Mouse (Mus musculus): ENCODE data around the gene Nfic. TPM values are rescaled to one million over a fixed set of nuclear protein-coding genes. Genes with fewer than 3 reads are reported as not detected.

The Nfic gene
- polyA plus RNA-seq, 1 experiment = 31.8 TPM

DNA sequence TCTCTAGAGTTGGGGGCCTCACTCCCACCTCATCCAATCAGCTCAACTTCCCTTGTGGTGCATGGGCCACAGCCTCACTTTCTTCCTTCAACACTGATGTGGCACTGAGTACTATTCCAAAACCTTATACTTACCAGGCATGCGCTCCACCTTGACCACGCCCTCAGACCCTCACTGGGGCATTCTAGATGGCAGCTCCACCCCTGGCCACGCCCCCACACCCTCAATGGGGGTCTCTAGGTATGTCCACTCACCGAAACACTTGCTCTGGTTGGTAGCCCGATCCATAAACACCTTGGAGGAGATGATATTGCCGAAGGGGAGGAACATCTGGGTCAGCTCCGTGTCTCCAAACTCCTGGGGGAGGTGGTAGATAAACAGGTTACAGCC lies 7.0 kb upstream of the Nfic start:
- TF ChIP-seq POLR2A (IDR thresholded peaks at IDR 0.05; ENCODE audit: borderline replicate concordance, low read depth, low read length) = no peak
- TF ChIP-seq CTCF (IDR thresholded peaks at IDR 0.05; ENCODE audit: low read depth, low read length) = no peak
- Histone ChIP-seq H3K4me3 (ENCODE audit: insufficient read depth, low read length) (no peak overlapping the region), H3K27ac (ENCODE audit: insufficient read depth, low read depth, low read length) (no peak overlapping the region), H3K4me1 (ENCODE audit: control insufficient read depth, insufficient read depth, low read length) (0 out of 2 replicates have a peak, but pooled peaks cover 3% of the 10 kb centered on the region)

DNA sequence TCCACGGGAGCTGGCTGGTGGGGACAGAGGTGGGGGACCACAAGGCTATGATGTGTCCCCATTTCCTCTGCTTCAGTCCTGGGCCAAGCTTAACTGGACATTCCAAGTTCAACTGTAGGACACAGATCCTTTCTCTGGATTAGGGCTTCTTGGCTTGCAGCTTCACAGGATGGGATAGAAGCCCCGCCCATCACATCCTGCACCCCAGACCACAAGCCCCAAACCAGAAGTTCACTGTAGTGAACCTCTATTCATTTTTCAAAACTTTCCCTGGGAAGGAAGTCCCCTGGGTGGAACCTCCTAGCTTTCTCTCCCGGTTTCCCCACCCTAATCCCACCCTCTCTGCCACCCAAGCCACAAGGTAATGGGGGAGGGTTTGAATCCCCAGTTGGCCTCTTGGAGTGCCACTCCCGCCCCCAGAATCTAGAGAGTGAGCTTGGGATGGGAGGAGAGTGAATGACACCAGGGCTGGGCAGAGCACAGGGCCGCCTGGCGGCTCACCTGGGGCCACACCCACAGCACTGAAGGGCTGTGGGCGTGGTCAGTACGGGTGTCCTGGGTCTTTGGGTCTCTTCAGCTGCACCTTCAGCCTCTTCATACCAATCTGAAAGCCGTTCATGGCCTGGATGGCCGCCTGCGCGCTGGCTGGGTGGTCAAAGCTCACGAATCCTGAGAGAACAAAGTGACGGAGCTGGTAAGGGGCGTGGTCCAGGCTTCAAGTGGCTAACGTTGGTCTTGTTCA lies 6.4 kb upstream of the Nfic start:
- 0 out of 2 replicates have a peak, but pooled peaks cover 3% of the 10 kb centered on the region for H3K4me1 ChIP-seq (ENCODE audit: control insufficient read depth, insufficient read depth, low read length)
- no peak for TF ChIP-seq POLR2A (IDR thresholded peaks at IDR 0.05; ENCODE audit: borderline replicate concordance, low read depth, low read length)
- no peak for TF ChIP-seq CTCF (IDR thresholded peaks at IDR 0.05; ENCODE audit: low read depth, low read length)
- no peak overlapping the region for H3K4me3 ChIP-seq (ENCODE audit: insufficient read depth, low read length)

DNA sequence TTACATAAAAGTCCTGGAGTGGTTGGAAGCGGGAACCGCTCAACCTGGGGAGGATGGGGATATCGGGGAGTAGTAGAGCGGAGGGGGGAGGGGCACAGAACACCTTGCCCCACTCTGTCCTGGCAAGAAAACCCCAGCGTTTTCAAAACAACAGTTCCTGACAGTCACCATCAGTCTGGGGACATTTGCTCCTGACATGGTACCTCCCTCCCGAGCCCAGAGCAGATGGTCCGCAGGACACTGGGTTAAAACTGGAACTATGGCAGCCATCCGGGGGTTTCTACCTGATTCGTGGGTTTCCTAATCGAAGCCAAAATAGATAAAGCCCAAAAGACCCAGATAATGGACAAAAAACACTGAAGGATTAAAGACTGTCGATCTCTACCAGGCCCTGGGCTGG lies 5.5 kb upstream of the Nfic start:
- Histone ChIP-seq H3K27ac (ENCODE audit: insufficient read depth, low read depth, low read length) (no peak overlapping the region), H3K4me1 (ENCODE audit: control insufficient read depth, insufficient read depth, low read length) (0 out of 2 replicates have a peak, but pooled peaks cover 3% of the 10 kb centered on the region), H3K4me3 (ENCODE audit: insufficient read depth, low read length) (no peak overlapping the region)
- TF ChIP-seq POLR2A (IDR thresholded peaks at IDR 0.05; ENCODE audit: borderline replicate concordance, low read depth, low read length) (no peak), CTCF (IDR thresholded peaks at IDR 0.05; ENCODE audit: low read depth, low read length) (no peak)

More for the DNA sequence above, 6.4 kb upstream of the Nfic start:
- H3K27ac ChIP-seq (ENCODE audit: insufficient read depth, low read depth, low read length) = no peak overlapping the region

DNA sequence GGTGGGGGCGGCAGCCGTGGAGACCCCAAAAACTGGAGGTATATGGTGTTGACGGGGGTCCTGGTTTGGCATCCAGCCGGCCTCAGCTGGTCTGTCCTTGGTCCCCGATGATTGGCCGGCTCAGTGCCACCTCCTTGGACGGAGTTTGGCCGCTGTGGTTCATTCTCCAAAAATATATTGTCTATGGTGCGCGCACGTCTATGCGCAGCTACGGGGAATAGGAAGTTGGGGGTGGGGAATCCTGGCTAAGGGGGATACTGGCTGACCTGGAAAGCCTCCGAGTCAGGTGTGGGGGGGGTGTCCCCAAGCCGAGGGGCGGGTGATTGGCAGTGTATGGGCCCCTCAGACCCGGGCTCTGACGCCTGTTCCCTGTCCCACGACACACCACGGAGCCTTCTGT lies 5.0 kb upstream of the Nfic start:
- Histone ChIP-seq H3K27ac (ENCODE audit: insufficient read depth, low read depth, low read length) (no peak overlapping the region), H3K4me3 (ENCODE audit: insufficient read depth, low read length) (no peak overlapping the region), H3K4me1 (ENCODE audit: control insufficient read depth, insufficient read depth, low read length) (0 out of 2 replicates have a peak, but pooled peaks cover 3% of the 10 kb centered on the region)
- no peak for TF ChIP-seq POLR2A (IDR thresholded peaks at IDR 0.05; ENCODE audit: borderline replicate concordance, low read depth, low read length)
- TF ChIP-seq CTCF (IDR thresholded peaks at IDR 0.05; ENCODE audit: low read depth, low read length) = no peak

DNA sequence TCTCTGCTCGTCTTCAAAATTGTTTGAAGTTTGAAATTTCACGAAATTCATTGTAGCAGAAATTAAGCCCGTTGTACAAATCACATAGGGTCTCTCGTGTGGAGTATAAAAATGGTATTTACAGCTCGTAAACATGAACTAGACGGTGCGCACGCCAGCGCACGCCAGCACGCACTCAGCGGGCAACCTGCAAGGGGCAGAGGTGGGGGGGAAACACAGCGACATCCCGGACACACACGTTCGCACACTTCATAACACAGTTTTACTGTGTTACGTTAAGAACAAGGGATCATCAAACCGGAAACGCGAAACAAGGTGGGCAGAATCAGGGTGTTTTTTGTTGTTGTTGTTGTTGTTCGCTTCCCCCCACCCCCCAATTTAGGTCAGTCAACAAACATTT lies 4.0 kb upstream of the Nfic start:
- Histone ChIP-seq H3K4me3 (ENCODE audit: insufficient read depth, low read length) (no peak overlapping the region), H3K4me1 (ENCODE audit: control insufficient read depth, insufficient read depth, low read length) (0 out of 2 replicates have a peak, but pooled peaks cover 3% of the 10 kb centered on the region), H3K27ac (ENCODE audit: insufficient read depth, low read depth, low read length) (no peak overlapping the region)
- no peak for TF ChIP-seq CTCF (IDR thresholded peaks at IDR 0.05; ENCODE audit: low read depth, low read length)
- no peak for TF ChIP-seq POLR2A (IDR thresholded peaks at IDR 0.05; ENCODE audit: borderline replicate concordance, low read depth, low read length)

DNA sequence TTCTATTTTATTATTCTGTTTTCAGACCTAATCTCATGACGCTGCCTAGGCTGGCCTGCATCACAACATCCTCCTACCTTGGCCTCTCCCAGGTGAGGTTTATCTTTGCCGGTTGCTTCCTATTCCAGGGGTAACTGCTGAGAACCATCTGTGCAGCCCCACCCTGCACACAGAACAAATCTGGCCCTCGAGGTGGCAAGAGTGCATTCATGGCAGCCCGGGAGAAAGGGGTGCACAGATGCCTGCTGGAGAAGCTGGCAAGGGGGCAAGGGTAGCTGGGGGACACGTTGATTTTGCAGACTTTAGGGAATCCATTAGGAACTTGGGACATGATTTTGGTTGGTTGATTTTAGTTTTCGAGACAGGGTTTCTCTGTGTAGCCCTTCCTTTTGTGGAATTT lies 2.8 kb upstream of the Nfic start:
- no peak overlapping the region for H3K27ac ChIP-seq (ENCODE audit: insufficient read depth, low read depth, low read length)
- H3K4me3 ChIP-seq (ENCODE audit: insufficient read depth, low read length) = no peak overlapping the region
- TF ChIP-seq CTCF (IDR thresholded peaks at IDR 0.05; ENCODE audit: low read depth, low read length) = no peak
- TF ChIP-seq POLR2A (IDR thresholded peaks at IDR 0.05; ENCODE audit: borderline replicate concordance, low read depth, low read length) = no peak
- H3K4me1 ChIP-seq (ENCODE audit: control insufficient read depth, insufficient read depth, low read length) = no peaks in the 10 kb centered on the region

DNA sequence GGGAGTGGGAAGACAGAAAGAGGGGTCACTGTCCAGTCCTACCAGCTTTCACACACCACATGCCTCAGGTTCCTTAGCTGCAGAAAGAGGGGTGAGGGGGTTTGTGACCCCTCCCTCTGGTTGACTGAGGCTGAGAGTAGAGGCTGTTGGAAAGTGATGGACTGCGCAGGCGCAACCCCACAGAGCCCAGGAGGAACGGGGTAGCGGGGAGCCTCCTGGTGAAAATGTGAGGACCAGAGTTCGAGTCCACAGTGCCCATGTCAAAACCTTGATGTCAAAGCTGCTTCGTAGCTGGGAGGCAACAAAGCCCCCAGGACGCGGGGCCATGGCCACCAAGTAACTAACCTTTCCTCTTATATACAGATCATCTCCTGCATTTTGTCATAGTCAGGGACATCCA lies 2.2 kb upstream of the Nfic start:
- TF ChIP-seq CTCF (IDR thresholded peaks at IDR 0.05; ENCODE audit: low read depth, low read length) (no peak), POLR2A (IDR thresholded peaks at IDR 0.05; ENCODE audit: borderline replicate concordance, low read depth, low read length) (no peak)
- no peak overlapping the region for H3K27ac ChIP-seq (ENCODE audit: insufficient read depth, low read depth, low read length)
- H3K4me3 ChIP-seq (ENCODE audit: insufficient read depth, low read length) = no peak overlapping the region
- no peaks in the 10 kb centered on the region for H3K4me1 ChIP-seq (ENCODE audit: control insufficient read depth, insufficient read depth, low read length)

DNA sequence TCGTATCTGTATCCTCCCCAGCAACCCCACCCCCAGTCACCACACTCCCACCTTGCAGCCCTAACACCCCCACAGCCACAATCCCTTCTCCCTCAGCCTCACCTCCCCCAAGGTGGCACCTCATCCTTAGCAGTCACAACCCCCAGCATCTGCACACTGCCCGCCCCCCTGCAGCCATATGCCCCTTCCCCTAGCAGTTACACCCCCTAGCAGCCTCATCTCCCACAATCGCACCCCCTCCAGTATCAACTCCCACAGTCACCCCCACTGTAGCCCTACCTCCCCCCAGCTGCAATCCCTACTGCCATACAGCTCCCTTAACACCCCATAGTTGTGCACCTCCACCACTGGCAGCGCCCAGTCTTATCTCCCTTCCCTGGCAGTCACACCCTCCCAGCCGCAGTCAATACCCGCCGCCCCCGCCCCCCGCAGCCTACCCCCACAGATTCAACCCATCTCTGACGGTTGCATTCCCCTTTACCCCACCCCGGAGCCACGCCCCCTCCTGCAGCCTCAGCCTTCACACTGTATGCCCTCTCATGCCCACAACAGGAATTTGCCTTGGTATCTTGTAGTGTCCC lies 1.6 kb upstream of the Nfic start:
- no peak for TF ChIP-seq POLR2A (IDR thresholded peaks at IDR 0.05; ENCODE audit: borderline replicate concordance, low read depth, low read length)
- no peak for TF ChIP-seq CTCF (IDR thresholded peaks at IDR 0.05; ENCODE audit: low read depth, low read length)
- H3K4me3 ChIP-seq (ENCODE audit: insufficient read depth, low read length) = no peak overlapping the region

DNA sequence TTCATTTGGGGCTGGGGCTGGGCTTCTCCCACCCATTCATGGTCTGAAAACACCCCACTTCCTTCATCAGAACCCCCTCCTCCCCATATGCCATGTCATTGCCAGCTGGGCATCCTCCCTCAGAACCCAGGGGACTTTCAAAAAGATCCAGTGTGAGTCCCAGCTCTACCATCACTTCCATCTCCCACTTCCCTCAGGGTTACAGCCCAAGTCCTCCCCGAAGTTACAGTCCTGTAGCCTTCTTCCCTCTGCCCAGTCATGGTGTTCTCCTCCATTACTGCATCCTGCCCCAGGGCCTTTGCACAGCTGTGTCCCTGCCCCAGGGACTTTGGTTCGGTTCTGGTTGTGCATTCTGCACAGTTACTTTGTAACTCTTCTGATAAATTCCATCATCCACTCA lies 1.3 kb downstream of the Nfic start:
- H3K27ac ChIP-seq (ENCODE audit: insufficient read depth, low read depth, low read length) = no peak overlapping the region
- H3K4me3 ChIP-seq (ENCODE audit: insufficient read depth, low read length) = no peak overlapping the region
- H3K4me1 ChIP-seq (ENCODE audit: control insufficient read depth, insufficient read depth, low read length) = no peaks in the 10 kb centered on the region
- TF ChIP-seq POLR2A (IDR thresholded peaks at IDR 0.05; ENCODE audit: borderline replicate concordance, low read depth, low read length) = no peak
- TF ChIP-seq CTCF (IDR thresholded peaks at IDR 0.05; ENCODE audit: low read depth, low read length) = no peak

More for the DNA sequence above, 1.6 kb upstream of the Nfic start:
- Histone ChIP-seq H3K4me1 (ENCODE audit: control insufficient read depth, insufficient read depth, low read length) (no peaks in the 10 kb centered on the region), H3K27ac (ENCODE audit: insufficient read depth, low read depth, low read length) (no peak overlapping the region)

DNA sequence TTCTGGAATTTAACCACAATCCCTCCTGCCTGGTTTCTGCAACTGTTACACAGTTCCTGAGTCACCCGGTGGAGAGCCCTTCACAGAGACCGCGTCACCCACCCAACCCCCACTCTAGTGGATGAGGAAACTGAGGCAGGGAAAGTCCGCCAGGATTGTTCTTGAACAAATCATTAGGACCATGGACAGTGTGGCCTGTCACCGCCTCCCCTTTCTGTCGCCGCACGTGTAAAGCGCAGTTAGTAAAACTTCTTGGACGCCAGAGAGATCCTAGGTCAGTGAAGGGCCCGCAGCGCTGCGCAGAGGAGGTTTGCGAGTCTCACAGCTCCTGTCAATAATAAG lies 2.5 kb downstream of the Nfic start:
- H3K4me1 ChIP-seq (ENCODE audit: control insufficient read depth, insufficient read depth, low read length) = no peaks in the 10 kb centered on the region
- no peak overlapping the region for H3K4me3 ChIP-seq (ENCODE audit: insufficient read depth, low read length)
- TF ChIP-seq POLR2A (IDR thresholded peaks at IDR 0.05; ENCODE audit: borderline replicate concordance, low read depth, low read length) = no peak
- TF ChIP-seq CTCF (IDR thresholded peaks at IDR 0.05; ENCODE audit: low read depth, low read length) = no peak
- H3K27ac ChIP-seq (ENCODE audit: insufficient read depth, low read depth, low read length) = no peak overlapping the region
